Mouse (Mus musculus) macrophage (primary cell): ENCODE data around the gene Egr4. TPM values are rescaled to one million over a fixed set of nuclear protein-coding genes. Genes with fewer than 3 reads are reported as not detected.

ENCODE experiments used
- H3K27ac ChIP-seq: fragments of 350-480 bp; formaldehyde crosslinking; 2 replicates; pipeline ENCODE4 v1.9.0; 2021
- H3K36me3 ChIP-seq: fragments of 350-480 bp; formaldehyde crosslinking; 2 replicates; pipeline ENCODE4 v1.9.0; 2021; ENCODE audit errors: inconsistent target
- H3K4me3 ChIP-seq: fragments of 350-480 bp; formaldehyde crosslinking; 2 replicates; pipeline ENCODE4 v1.9.0; 2021; ENCODE audit errors: inconsistent target
- H3K79me2 ChIP-seq: fragments of 350-480 bp; formaldehyde crosslinking; 2 replicates; pipeline ENCODE4 v1.9.0; 2021; ENCODE audit errors: inconsistent target
- WGBS: methylation state at CpG from one replicate; pipeline ENCODE4 v1.1.7; 2026; ENCODE audit warnings: inconsistent platforms; ENCODE audit not compliant: missing documents; 5-methylcytosine and 5-hydroxymethylcytosine counted together
- polyA plus RNA-seq: library from polyadenylated mRNA; stranded (reverse); fragments of 250-400 nt; gene quantifications from 3 replicates; pipeline ENCODE4 v1.2.4, GENCODE M21; 2018; ENCODE audit warnings: inconsistent platforms
- total RNA-seq, 78 experiments: library from RNA; depleted of rRNA; stranded (reverse); fragments of 250-400 nt; gene quantifications; 1 replicate in 9 of 78; 2 replicates in 24 of 78; 3 replicates in 43 of 78; 4 replicates in 2 of 78; pipeline ENCODE4 v1.2.4; 2018; ENCODE audit warnings: inconsistent platforms in 56 of 78

Gene Egr4
- total RNA-seq (2018; cell fraction: chromatin; rRNA removed): 1 to 10 TPM in 1 of 26 experiments, under 1 TPM in 1, not detected in 24; 0.40 to 1.2 TPM
- 1 to 10 TPM in 1 of 26 experiments, under 1 TPM in 9, not detected in 16; 0.03 to 1.2 (median 0.46) TPM for total RNA-seq (2018; cell fraction: cytosol; rRNA removed)
- total RNA-seq (2018; cell fraction: nucleus; rRNA removed): under 1 TPM in 3 of 26 experiments, not detected in 23; 0.24 to 0.93 (median 0.59) TPM
- not detected in 3 replicates for polyA plus RNA-seq

- 2% methylated on average over 38 of the region's 38 CpGs for WGBS
- no peak within 1 kb of the TSS for H3K27ac ChIP-seq
- H3K4me3 ChIP-seq: no peak within 1 kb of the TSS
- no peaks in the 10 kb centered on the region for H3K36me3 ChIP-seq
- no peaks in the 10 kb centered on the region for H3K79me2 ChIP-seq
Measured at GRCm38 (mm10) chr6:85513531-85513910, at the start of gene Egr4. Gene Egr4 (minus strand): TSS chr6:85513589.

GRCm38 (mm10) chr6:85562374-85562773 is 49.0 kb upstream of the Egr4 start:
- WGBS: 33% methylated on average over 1 of the region's 1 CpGs

GRCm38 (mm10) chr6:85547642-85548041 is 34.3 kb upstream of the Egr4 start:
- H3K36me3 ChIP-seq: no peaks in the 10 kb centered on the region
- H3K4me3 ChIP-seq: no peak overlapping the region
- WGBS: 80% methylated on average over 5 of the region's 5 CpGs
- H3K79me2 ChIP-seq: no peaks in the 10 kb centered on the region
- no peak overlapping the region for H3K27ac ChIP-seq

More at GRCm38 (mm10) chr6:85562374-85562773, 49.0 kb upstream of the Egr4 start:
- Histone ChIP-seq H3K4me3 (no peak overlapping the region), H3K36me3 (no peaks in the 10 kb centered on the region), H3K27ac (no peak overlapping the region), H3K79me2 (no peaks in the 10 kb centered on the region)

- no peaks in the 10 kb centered on the region for H3K79me2 ChIP-seq
- H3K36me3 ChIP-seq: no peaks in the 10 kb centered on the region
- 86% methylated on average over 13 of the region's 13 CpGs for WGBS
- no peak overlapping the region for H3K4me3 ChIP-seq
- H3K27ac ChIP-seq: no peak overlapping the region
Measured at GRCm38 (mm10) chr6:85544251-85544881, 31.0 kb upstream of the Egr4 start.

- Histone ChIP-seq H3K4me3 (no peak overlapping the region), H3K36me3 (no peaks in the 10 kb centered on the region), H3K79me2 (no peaks in the 10 kb centered on the region), H3K27ac (no peak overlapping the region)
- 73% methylated on average over 10 of the region's 10 CpGs for WGBS
Measured at GRCm38 (mm10) chr6:85543351-85544175, 30.2 kb upstream of the Egr4 start.

GRCm38 (mm10) chr6:85522825-85523224 is 9.4 kb upstream of the Egr4 start:
- Histone ChIP-seq H3K4me3 (no peak overlapping the region), H3K27ac (no peak overlapping the region), H3K79me2 (no peaks in the 10 kb centered on the region), H3K36me3 (no peaks in the 10 kb centered on the region)
- WGBS: 66% methylated on average over 2 of the region's 2 CpGs

GRCm38 (mm10) chr6:85522026-85522425 is 8.6 kb upstream of the Egr4 start:
- H3K27ac ChIP-seq: no peak overlapping the region
- no peaks in the 10 kb centered on the region for H3K79me2 ChIP-seq
- no peak overlapping the region for H3K4me3 ChIP-seq
- 88% methylated on average over 5 of the region's 5 CpGs for WGBS
- H3K36me3 ChIP-seq: no peaks in the 10 kb centered on the region

- H3K79me2 ChIP-seq: no peaks in the 10 kb centered on the region
- no peak overlapping the region for H3K4me3 ChIP-seq
- H3K36me3 ChIP-seq: no peaks in the 10 kb centered on the region
- H3K27ac ChIP-seq: no peak overlapping the region
- 62% methylated on average over 5 of the region's 5 CpGs for WGBS
Measured at GRCm38 (mm10) chr6:85518091-85518693, 4.8 kb upstream of the Egr4 start.

GRCm38 (mm10) chr6:85515941-85516340 is 2.6 kb upstream of the Egr4 start:
- H3K79me2 ChIP-seq: no peaks in the 10 kb centered on the region
- 85% methylated on average over 4 of the region's 4 CpGs for WGBS
- H3K27ac ChIP-seq: no peak overlapping the region
- H3K4me3 ChIP-seq: no peak overlapping the region
- H3K36me3 ChIP-seq: no peaks in the 10 kb centered on the region

- 4% methylated on average over 90 of the region's 90 CpGs for WGBS
- no peaks in the 10 kb centered on the region for H3K36me3 ChIP-seq
- no peaks in the 10 kb centered on the region for H3K79me2 ChIP-seq
- H3K27ac ChIP-seq: no peak overlapping the region
- no peak overlapping the region for H3K4me3 ChIP-seq
Measured at GRCm38 (mm10) chr6:85512577-85513530, 535 bp downstream of the Egr4 start.

- Histone ChIP-seq H3K4me3 (no peak overlapping the region), H3K27ac (no peak overlapping the region), H3K36me3 (no peaks in the 10 kb centered on the region), H3K79me2 (no peaks in the 10 kb centered on the region)
- WGBS: 4% methylated on average over 31 of the region's 36 CpGs
Measured at GRCm38 (mm10) chr6:85512056-85512440, 1.3 kb downstream of the Egr4 start.

- no peaks in the 10 kb centered on the region for H3K36me3 ChIP-seq
- no peak overlapping the region for H3K4me3 ChIP-seq
- no peak overlapping the region for H3K27ac ChIP-seq
- H3K79me2 ChIP-seq: no peaks in the 10 kb centered on the region
- 5% methylated on average over 87 of the region's 88 CpGs for WGBS
Measured at GRCm38 (mm10) chr6:85511286-85512055, 1.9 kb downstream of the Egr4 start.

- WGBS: 10% methylated on average over 6 of the region's 6 CpGs
- Histone ChIP-seq H3K36me3 (no peaks in the 10 kb centered on the region), H3K4me3 (no peak overlapping the region)
Measured at GRCm38 (mm10) chr6:85510476-85510875, 2.9 kb downstream of the Egr4 start.

More at GRCm38 (mm10) chr6:85510476-85510875, 2.9 kb downstream of the Egr4 start:
- no peaks in the 10 kb centered on the region for H3K79me2 ChIP-seq
- H3K27ac ChIP-seq: no peak overlapping the region
